Mouse (Mus musculus) heart, embryonic 14.5 days (tissue): ENCODE data around the gene Usp20. TPM values are rescaled to one million over a fixed set of nuclear protein-coding genes. Genes with fewer than 3 reads are reported as not detected.

Experiments
- ATAC-seq: fragments of 200-750 bp; cut with Nextera tagmentation; 2 replicates; pipeline ENCODE4 v1.8.0; 2017; ENCODE audit warnings: low read depth, moderate TSS enrichment; ENCODE audit not compliant: insufficient number of reproducible peaks, insufficient read depth, low FRiP score
- H3K27ac ChIP-seq, 2 experiments: fragments of 200-500 bp in 1 of 2; fragments of 300-500 bp in 1 of 2; sonication (generic) in 1 of 2; replicated peaks in 1 of 2; 2 replicates each; pipeline ENCODE4 v1.5.1; 2012 to 2014; ENCODE audit warnings: low read depth in 2 of 2, low read length in 2 of 2, control low read depth in 1 of 2, mild to moderate bottlenecking in 1 of 2, mixed read lengths in 1 of 2; ENCODE audit not compliant: control insufficient read depth in 1 of 2, insufficient read depth in 1 of 2
- H3K27me3 ChIP-seq: fragments of 300-500 bp; sonication (generic); 2 replicates; pipeline ENCODE4 v1.6.1; 2014; ENCODE audit warnings: mild to moderate bottlenecking, low read length, control low read depth; ENCODE audit not compliant: control insufficient read depth, insufficient read depth
- H3K36me3 ChIP-seq: fragments of 300-500 bp; sonication (generic); 2 replicates; pipeline ENCODE4 v1.6.1; 2014; ENCODE audit warnings: mild to moderate bottlenecking, control low read depth, low read length, mixed read lengths; ENCODE audit not compliant: control insufficient read depth, insufficient read depth
- H3K4me1 ChIP-seq, 2 experiments: fragments of 200-500 bp in 1 of 2; fragments of 300-500 bp in 1 of 2; sonication (generic) in 1 of 2; 2 replicates each; pipeline ENCODE4 v1.6.1; 2012 to 2014; ENCODE audit warnings: low read length in 2 of 2, control low read depth in 1 of 2, mixed read lengths in 1 of 2; ENCODE audit not compliant: control insufficient read depth in 2 of 2, insufficient read depth in 2 of 2
- H3K4me2 ChIP-seq: fragments of 300-500 bp; sonication (generic); 2 replicates; pipeline ENCODE4 v1.6.1; 2014; ENCODE audit warnings: mild to moderate bottlenecking, low read length
- H3K4me3 ChIP-seq, 2 experiments: fragments of 200-500 bp in 1 of 2; fragments of 300-500 bp in 1 of 2; sonication (generic) in 1 of 2; 2 replicates each; pipeline ENCODE4 v1.5.1; 2012 to 2014; ENCODE audit warnings: low read length in 2 of 2, mild to moderate bottlenecking in 2 of 2, control low read depth in 1 of 2, low read depth in 1 of 2, moderate library complexity in 1 of 2; ENCODE audit not compliant: control insufficient read depth in 1 of 2, insufficient read depth in 1 of 2
- H3K9ac ChIP-seq: fragments of 300-500 bp; sonication (generic); 2 replicates; pipeline ENCODE4 v1.6.1; 2014; ENCODE audit warnings: mild to moderate bottlenecking, low read length
- H3K9me3 ChIP-seq: fragments of 300-500 bp; sonication (generic); 2 replicates; pipeline ENCODE4 v1.6.1; 2016; ENCODE audit warnings: low read length, control low read depth; ENCODE audit not compliant: control insufficient read depth
- WGBS: fragments of 180-500 bp; shearing (Covaris S2); extraction: QIAGEN DNeasy Blood & Tissue Kit; methylation state at CpG from one replicate; pipeline ENCODE4 v1.1.7; 2014; 5-methylcytosine and 5-hydroxymethylcytosine counted together
- polyA plus RNA-seq: library from polyadenylated mRNA; unstranded; fragments of >200 nt; fragmentation: Nextera tagmentation; extraction: Ambion mirVana; gene quantifications from 2 replicates; pipeline ENCODE4 v1.2.1, GENCODE M21; 2014

Usp20 gene
- polyA plus RNA-seq, 1 experiment from 2014 or later, result 35.6 TPM

GRCm38 (mm10) chr2:30959856-30960255 lies 22.2 kb upstream of the Usp20 start:
- no peak for ATAC-seq
- peaks cover 98% of the 10 kb centered on the region for H3K36me3 ChIP-seq
- WGBS, result 44% methylated on average over 5 of the region's 5 CpGs

GRCm38 (mm10) chr2:30962570-30963254 lies 19.4 kb upstream of the Usp20 start:
- Histone ChIP-seq H3K9me3 (no peaks in the 10 kb centered on the region), H3K36me3 (peaks cover 80% of the 10 kb centered on the region), H3K4me2 (no peak overlapping the region), H3K27ac (no peak overlapping the region), H3K4me3 (no peak overlapping the region), H3K9ac (no peak overlapping the region), H3K27me3 (no peaks in the 10 kb centered on the region), H3K4me1 (peaks cover 9 to 12% of the 10 kb centered on the region in 2 experiments)
- ATAC-seq, result no peak
- 66% methylated on average over 11 of the region's 11 CpGs for WGBS

More at GRCm38 (mm10) chr2:30959856-30960255, 22.2 kb upstream of the Usp20 start:
- Histone ChIP-seq H3K9me3 (no peaks in the 10 kb centered on the region), H3K4me2 (no peak overlapping the region), H3K9ac (no peak overlapping the region), H3K27me3 (no peaks in the 10 kb centered on the region), H3K27ac (no peak overlapping the region), H3K4me1 (peaks cover 2% of the 10 kb centered on the region in 2 experiments; a peak in 2 of 4 replicates), H3K4me3 (no peak overlapping the region)

DNA sequence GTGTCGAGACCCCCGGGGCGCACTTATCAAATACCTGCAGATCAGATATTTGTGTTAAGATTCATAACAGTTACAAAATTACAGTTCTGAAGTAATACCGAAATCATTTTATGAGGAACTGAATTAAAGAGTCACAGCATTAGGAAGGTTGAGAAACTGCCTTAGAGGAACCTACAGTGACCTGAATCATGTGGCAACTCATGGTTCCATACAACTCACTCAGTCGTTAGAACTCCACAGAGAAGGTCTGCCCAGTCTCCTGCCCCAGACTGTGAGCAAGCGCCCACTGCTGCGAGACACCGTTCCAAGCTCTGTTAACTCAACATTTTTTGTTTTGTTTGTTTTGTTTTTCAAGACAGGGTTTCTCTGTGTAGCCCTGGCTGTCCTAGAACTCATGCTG lies 16.5 kb upstream of the Usp20 start:
- Histone ChIP-seq H3K4me3 (no peak overlapping the region), H3K4me1 (peaks cover 9 to 12% of the 10 kb centered on the region in 2 experiments), H3K9me3 (no peaks in the 10 kb centered on the region), H3K9ac (no peak overlapping the region), H3K27me3 (no peaks in the 10 kb centered on the region), H3K4me2 (no peak overlapping the region), H3K27ac (no peak overlapping the region), H3K36me3 (peaks cover 52% of the 10 kb centered on the region)
- WGBS, result 91% methylated on average over 8 of the region's 8 CpGs
- ATAC-seq, result no peak

GRCm38 (mm10) chr2:30966826-30967225 lies 15.3 kb upstream of the Usp20 start:
- 19% methylated on average over 16 of the region's 16 CpGs for WGBS
- Histone ChIP-seq H3K4me3 (peak overlapping the region; percentile 89 to 97), H3K4me2 (peak overlapping the region; percentile 98), H3K36me3 (peaks cover 40% of the 10 kb centered on the region), H3K27ac (no peak overlapping the region), H3K4me1 (peaks cover 9 to 12% of the 10 kb centered on the region in 2 experiments), H3K9me3 (no peaks in the 10 kb centered on the region), H3K27me3 (no peaks in the 10 kb centered on the region), H3K9ac (peak overlapping the region; percentile 94)
- no peak for ATAC-seq

DNA sequence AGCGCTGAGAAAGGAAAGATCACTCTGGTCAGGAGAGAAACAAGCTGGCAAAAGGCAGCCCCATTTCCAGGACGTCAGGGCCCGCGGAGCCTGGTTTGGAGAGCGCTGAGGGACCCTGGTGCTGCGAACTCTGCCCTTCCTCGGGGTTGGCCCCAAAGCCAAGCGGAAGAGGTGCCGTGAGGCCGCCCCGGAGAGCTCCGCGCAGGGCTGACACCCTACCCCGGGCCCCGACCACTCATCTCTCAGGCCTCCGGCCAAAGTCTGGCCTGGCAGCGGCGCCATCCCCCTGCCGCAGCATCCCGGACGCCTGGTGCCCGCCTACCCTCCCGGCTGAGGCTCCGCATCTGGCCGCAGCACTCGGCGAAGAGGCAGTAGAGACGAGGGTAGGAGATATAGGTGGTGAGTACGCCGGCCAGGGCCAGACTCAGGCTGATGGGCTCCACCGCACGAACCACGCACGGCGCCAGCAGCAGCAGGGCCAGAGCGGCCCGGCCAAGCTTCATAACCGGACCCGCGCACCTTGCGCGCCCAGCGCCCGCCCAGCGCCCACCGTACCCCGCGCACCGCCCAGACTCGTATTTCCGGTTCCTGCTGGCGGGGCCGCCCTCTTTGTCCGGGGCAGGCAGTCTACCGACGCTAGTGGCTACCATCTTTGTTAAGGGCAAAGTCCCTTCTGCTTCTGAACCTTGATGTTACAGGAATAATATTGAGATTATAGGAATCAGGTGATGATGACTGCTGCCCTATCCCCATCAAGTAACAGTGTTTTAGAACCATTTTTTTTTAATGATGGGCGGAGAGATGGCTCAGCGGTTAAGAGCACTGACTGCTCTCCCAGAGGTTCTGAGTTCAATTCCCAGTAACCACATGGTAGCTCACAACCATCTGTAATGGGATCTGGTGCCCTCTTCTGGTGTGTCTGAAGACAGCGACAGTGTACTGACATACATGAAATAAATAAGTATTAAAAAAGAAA lies 14.4 kb upstream of the Usp20 start, which contains the start of gene Tor1a:
Tor1a (minus strand) TSS at position 582 of the 976 bp plus-strand sequence.
- H3K27me3 ChIP-seq, result no peaks in the 10 kb centered on the region
- peak within 1 kb of the TSS; percentile 98 for H3K4me2 ChIP-seq
- 1% methylated on average over 59 of the region's 59 CpGs for WGBS
- H3K4me3 ChIP-seq, result peak within 1 kb of the TSS; percentile 89 to 97
- H3K9ac ChIP-seq, result peak within 1 kb of the TSS; percentile 94
- H3K36me3 ChIP-seq, result peaks cover 36% of the 10 kb centered on the region
- no peaks in the 10 kb centered on the region for H3K9me3 ChIP-seq
- peaks cover 9 to 12% of the 10 kb centered on the region in 2 experiments for H3K4me1 ChIP-seq
- peak; percentile 88 for ATAC-seq
- H3K27ac ChIP-seq, result peak within 1 kb of the TSS; percentile 66 to 76

DNA sequence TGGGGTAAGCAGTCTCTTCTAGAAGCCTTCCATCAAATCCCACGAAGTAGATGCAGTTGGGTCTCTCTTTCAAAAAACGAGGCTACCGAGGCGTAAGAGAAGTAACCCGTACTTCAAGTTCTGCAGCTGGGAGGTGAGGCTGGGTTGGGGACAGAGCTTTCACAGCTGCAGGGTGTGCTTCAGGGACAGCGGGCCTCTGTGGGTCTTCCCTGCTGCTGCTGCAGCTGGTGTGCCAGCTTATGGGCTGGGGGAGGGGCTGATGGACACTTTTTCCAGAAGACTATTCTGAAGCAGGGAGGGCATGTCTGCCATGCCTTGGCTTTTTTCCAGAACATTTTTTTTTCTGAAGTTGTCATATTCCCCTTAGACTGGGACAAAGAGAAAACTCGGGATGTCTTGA lies 945 bp downstream of the Usp20 start:
- ATAC-seq, result no peak
- Histone ChIP-seq H3K4me1 (peaks cover 14 to 32% of the 10 kb centered on the region in 2 experiments; a peak in 3 of 4 replicates), H3K9ac (peak overlapping the region; percentile 76), H3K36me3 (peaks cover 21% of the 10 kb centered on the region), H3K4me3 (peak overlapping the region; percentile 75 to 92), H3K9me3 (no peaks in the 10 kb centered on the region), H3K27me3 (no peaks in the 10 kb centered on the region), H3K27ac (peak overlapping the region in 1 of 2 experiments; percentile 64; a peak in 1 of 4 replicates), H3K4me2 (peak overlapping the region; percentile 74)
- 47% methylated on average over 7 of the region's 7 CpGs for WGBS
